ENCODE assay signal across 8 mouse cellular contexts in the genomic region with DNA sequence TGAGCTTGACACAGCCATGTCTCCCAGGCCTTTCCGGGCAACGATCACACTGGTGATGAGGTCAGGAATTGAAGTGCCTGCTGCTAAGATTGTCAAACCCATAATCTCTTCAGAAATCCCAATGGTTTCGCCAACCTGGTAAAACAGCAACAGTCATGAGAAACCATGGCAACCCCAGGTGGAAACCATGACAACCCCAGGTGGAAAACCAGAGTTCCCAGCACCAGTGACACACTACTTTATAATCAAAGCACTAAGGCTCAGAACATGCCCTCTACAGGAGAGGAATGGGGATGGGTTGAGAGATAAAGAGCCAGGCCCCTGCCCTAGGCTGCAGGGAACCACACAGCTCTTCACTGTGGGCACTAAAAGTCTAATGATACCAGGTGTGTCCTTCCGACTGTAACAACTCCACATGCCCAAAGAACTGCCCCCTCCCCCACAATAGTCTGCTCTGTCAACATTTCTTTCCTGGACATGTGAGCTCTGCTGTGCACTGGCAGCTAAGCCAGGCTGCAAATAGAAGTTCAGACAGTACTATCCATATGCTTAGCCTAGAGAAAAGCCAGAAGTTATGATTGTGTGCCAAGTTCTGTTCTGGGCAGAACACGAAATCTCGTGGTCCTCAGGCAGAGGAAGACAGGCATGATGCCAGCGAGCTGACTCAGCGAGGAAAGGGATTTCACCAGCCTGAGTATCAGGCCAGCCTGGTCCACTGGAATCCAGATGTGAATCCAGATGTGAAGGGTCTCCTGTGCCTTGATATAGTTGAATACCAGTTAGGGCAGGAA. TPM values are rescaled to one million over a fixed set of nuclear protein-coding genes. Genes with fewer than 3 reads are reported as not detected.
A peak's percentile ranks its signal among the peaks of the same experiment; 100 is the strongest.
DNase-seq lines count a peak whose midpoint lies in the region; ATAC-seq and TF ChIP-seq lines count a peak whose summit lies in the region.

No protein-coding gene starts in this region.

- no peak overlapping the region for H3K9ac ChIP-seq in hindbrain, postnatal 0 days (replicated peaks; ENCODE audit: low read length)
- no peak overlapping the region for H3K9ac ChIP-seq in hindbrain, embryonic 11.5 days (ENCODE audit: low read depth, low read length)
- H3K9ac ChIP-seq in forebrain, embryonic 14.5 days (ENCODE audit: low read length), result no peak overlapping the region
- H3K9ac ChIP-seq in lung, postnatal 0 days (replicated peaks; ENCODE audit: low read depth), result no peak overlapping the region

- no peak overlapping the region for H3K4me3 ChIP-seq in hindbrain, postnatal 0 days (ENCODE audit: low read length)
- H3K4me3 ChIP-seq in hindbrain, embryonic 11.5 days (ENCODE audit: low read depth, low read length), result no peak overlapping the region
- no peak overlapping the region for H3K4me3 ChIP-seq in forebrain, embryonic 14.5 days (ENCODE audit: low read depth, low read length)
- no peak overlapping the region for H3K4me3 ChIP-seq in lung, postnatal 0 days (ENCODE audit: low read depth, low read length)

- TF ChIP-seq CTCF in hindbrain, postnatal 0 days (IDR thresholded peaks at IDR 0.05; ENCODE audit: low read depth), result no peak; the same call in 1 of the 2 replicates
- no peak for TF ChIP-seq CTCF in lung, postnatal 0 days (IDR thresholded peaks at IDR 0.05)

- DNase-seq in hindbrain, postnatal 0 days (ENCODE audit: low spot score), result peak; percentile 77
- DNase-seq in hindbrain, embryonic 11.5 days (ENCODE audit: low spot score), result no peak
- peak; percentile 78 for DNase-seq in adrenal gland, postnatal 10 days
- DNase-seq in forebrain, embryonic 14.5 days (ENCODE audit: low spot score), result peak; percentile 69
- peak; percentile 86 for DNase-seq in layer of hippocampus, adult 11-12 months (ENCODE audit: low spot score)
- DNase-seq in lung, postnatal 0 days (ENCODE audit: low spot score), result peak; percentile 68
- no peak for DNase-seq in kidney, postnatal 4 days
- no peak for DNase-seq in spleen, postnatal 4 days (ENCODE audit: low spot score in 2 of 2)

- ATAC-seq in hindbrain, postnatal 0 days, result peak; percentile 87
- ATAC-seq in hindbrain, embryonic 11.5 days (ENCODE audit: low FRiP score), result no peak
- ATAC-seq in forebrain, embryonic 14.5 days, result peak; percentile 70
- peak; percentile 66 for ATAC-seq in lung, postnatal 0 days

- 45% methylated on average over 8 of the region's 8 CpGs for WGBS in hindbrain, postnatal 0 days
- 83% methylated on average over 8 of the region's 8 CpGs for WGBS in hindbrain, embryonic 11.5 days
- WGBS in forebrain, embryonic 14.5 days, result 57% methylated on average over 8 of the region's 8 CpGs
- 42% methylated on average over 8 of the region's 8 CpGs for WGBS in lung, postnatal 0 days

- no peaks in the 10 kb centered on the region for H3K4me1 ChIP-seq in hindbrain, postnatal 0 days (ENCODE audit: insufficient read depth, low read length)
- H3K4me1 ChIP-seq in hindbrain, embryonic 11.5 days (replicated peaks; ENCODE audit: control insufficient read depth, insufficient read depth, low read length), result no peaks in the 10 kb centered on the region
- 0 out of 2 replicates have a peak, but pooled peaks cover 7% of the 10 kb centered on the region for H3K4me1 ChIP-seq in forebrain, embryonic 14.5 days (ENCODE audit: control insufficient read depth, insufficient read depth, low read length)
- H3K4me1 ChIP-seq in lung, postnatal 0 days (ENCODE audit: insufficient read depth, low read depth, low read length), result peaks cover 5% of the 10 kb centered on the region; the same call in 1 of the 2 replicates

- H3K4me2 ChIP-seq in hindbrain, postnatal 0 days (ENCODE audit: low read depth, low read length), result no peak overlapping the region
- no peak overlapping the region for H3K4me2 ChIP-seq in hindbrain, embryonic 11.5 days (replicated peaks; ENCODE audit: low read depth, low read length)
- no peak overlapping the region for H3K4me2 ChIP-seq in forebrain, embryonic 14.5 days (ENCODE audit: low read length)
- no peak overlapping the region for H3K4me2 ChIP-seq in lung, postnatal 0 days (replicated peaks; ENCODE audit: low read depth, low read length)

- peak overlapping the region; percentile 58 for H3K27ac ChIP-seq in hindbrain, postnatal 0 days
- H3K27ac ChIP-seq in hindbrain, embryonic 11.5 days (ENCODE audit: low read depth, low read length), result no peak overlapping the region
- H3K27ac ChIP-seq in forebrain, embryonic 14.5 days (ENCODE audit: low read depth, low read length), result peak overlapping the region; percentile 23; the same call in 1 of the 2 replicates
- H3K27ac ChIP-seq in lung, postnatal 0 days (ENCODE audit: low read length), result no peak overlapping the region

- TF ChIP-seq EP300 in lung, postnatal 0 days (IDR thresholded peaks at IDR 0.05), result no peak

- no peaks in the 10 kb centered on the region for H3K9me3 ChIP-seq in hindbrain, postnatal 0 days (ENCODE audit: low read length)
- H3K9me3 ChIP-seq in hindbrain, embryonic 11.5 days (ENCODE audit: control insufficient read depth, low read length), result no peaks in the 10 kb centered on the region
- no peaks in the 10 kb centered on the region for H3K9me3 ChIP-seq in forebrain, embryonic 14.5 days (replicated peaks; ENCODE audit: control insufficient read depth, low read length)
- no peaks in the 10 kb centered on the region for H3K9me3 ChIP-seq in lung, postnatal 0 days (ENCODE audit: low read length)

- no peaks in the 10 kb centered on the region for H3K27me3 ChIP-seq in hindbrain, postnatal 0 days (ENCODE audit: insufficient read depth, low read length)
- H3K27me3 ChIP-seq in hindbrain, embryonic 11.5 days (ENCODE audit: control insufficient read depth, insufficient read depth, low read length), result no peaks in the 10 kb centered on the region
- H3K27me3 ChIP-seq in forebrain, embryonic 14.5 days (replicated peaks; ENCODE audit: control insufficient read depth, insufficient read depth, low read length), result no peaks in the 10 kb centered on the region; the same call in 1 of the 2 replicates
- H3K27me3 ChIP-seq in lung, postnatal 0 days (replicated peaks; ENCODE audit: insufficient read depth, low read length), result no peaks in the 10 kb centered on the region

- no peaks in the 10 kb centered on the region; the same call in 1 of the 2 replicates for H3K36me3 ChIP-seq in hindbrain, postnatal 0 days (ENCODE audit: insufficient read depth, low read length)
- no peaks in the 10 kb centered on the region for H3K36me3 ChIP-seq in hindbrain, embryonic 11.5 days (ENCODE audit: control insufficient read depth, insufficient read depth, low read length)
- H3K36me3 ChIP-seq in forebrain, embryonic 14.5 days (ENCODE audit: control insufficient read depth, insufficient read depth, low read length), result no peaks in the 10 kb centered on the region
- H3K36me3 ChIP-seq in lung, postnatal 0 days (ENCODE audit: insufficient read depth, low read length), result no peaks in the 10 kb centered on the region

RNA-seq across cellular contexts. Expression of gene Slc24a1, which starts 25.0 kb away (rescaled TPM):
- total RNA-seq in hindbrain, postnatal 0 days (2014; rRNA removed), result 0.31 TPM in 1 of 2 replicates, not detected in the other
- polyA plus RNA-seq in hindbrain, postnatal 0 days (2015; fragmentation: Nextera tagmentation; extraction: Ambion mirVana), result 0.03 and 0.06 TPM in 2 replicates
- 0.11 TPM in 1 of 2 replicates, not detected in the other for polyA plus RNA-seq in hindbrain, embryonic 11.5 days (2014; fragmentation: Nextera tagmentation; extraction: Ambion mirVana)
- under 1 TPM; 0.09 to 0.15 TPM for total RNA-seq in adrenal gland, postnatal 10 days (2021)
- 0.03 and 0.05 TPM in 2 replicates for polyA plus RNA-seq in forebrain, embryonic 14.5 days (2014; fragmentation: Nextera tagmentation; extraction: Ambion mirVana)
- polyA plus RNA-seq in lung, postnatal 0 days (2015; fragmentation: Nextera tagmentation; extraction: Ambion mirVana), result 0.04 TPM in 2 replicates

RNA-seq across cellular contexts. Expression of gene Ints14, which starts 34.3 kb away (rescaled TPM):
- 28.8 and 30.6 TPM in 2 replicates for total RNA-seq in hindbrain, postnatal 0 days (2014; rRNA removed)
- polyA plus RNA-seq in hindbrain, postnatal 0 days (2015; fragmentation: Nextera tagmentation; extraction: Ambion mirVana), result 30.0 and 30.4 TPM in 2 replicates
- polyA plus RNA-seq in hindbrain, embryonic 11.5 days (2014; fragmentation: Nextera tagmentation; extraction: Ambion mirVana), result 68.2 and 72.0 TPM in 2 replicates
- total RNA-seq in adrenal gland, postnatal 10 days (2021), result 10 to 100 TPM; 27.5 to 31.5 TPM
- polyA plus RNA-seq in forebrain, embryonic 14.5 days (2014; fragmentation: Nextera tagmentation; extraction: Ambion mirVana), result 49.0 and 49.8 TPM in 2 replicates
- 25.5 and 25.6 TPM in 2 replicates for polyA plus RNA-seq in lung, postnatal 0 days (2015; fragmentation: Nextera tagmentation; extraction: Ambion mirVana)

Comparison
In these comparisons a context has a peak if more than half of its experiments do, and no peak if none do; other contexts are left out.
1. DNase-seq: peak in hindbrain, postnatal 0 days (single experiment), adrenal gland, postnatal 10 days (single experiment), forebrain, embryonic 14.5 days (single experiment), layer of hippocampus, adult 11-12 months (single experiment) and lung, postnatal 0 days (single experiment); none in hindbrain, embryonic 11.5 days (single experiment), kidney, postnatal 4 days (0 of 2) and spleen, postnatal 4 days (0 of 2).
2. H3K27ac ChIP-seq: peak in hindbrain, postnatal 0 days (single experiment) and forebrain, embryonic 14.5 days (single experiment); none in hindbrain, embryonic 11.5 days (single experiment) and lung, postnatal 0 days (single experiment).